Mouse (Mus musculus) v-Abl transformed pro-B cells (cell line): ENCODE data around the gene Josd1.

Experiments used
- in situ Hi-C, 2 experiments: fragments of 400-800 bp; cut with MboI; formaldehyde crosslinking; loops; one replicate each; pipeline ENCODE4 v1.15.1; 2025; ENCODE audit not compliant: unreplicated experiment in 2 of 2

The Josd1 gene

DNA sequence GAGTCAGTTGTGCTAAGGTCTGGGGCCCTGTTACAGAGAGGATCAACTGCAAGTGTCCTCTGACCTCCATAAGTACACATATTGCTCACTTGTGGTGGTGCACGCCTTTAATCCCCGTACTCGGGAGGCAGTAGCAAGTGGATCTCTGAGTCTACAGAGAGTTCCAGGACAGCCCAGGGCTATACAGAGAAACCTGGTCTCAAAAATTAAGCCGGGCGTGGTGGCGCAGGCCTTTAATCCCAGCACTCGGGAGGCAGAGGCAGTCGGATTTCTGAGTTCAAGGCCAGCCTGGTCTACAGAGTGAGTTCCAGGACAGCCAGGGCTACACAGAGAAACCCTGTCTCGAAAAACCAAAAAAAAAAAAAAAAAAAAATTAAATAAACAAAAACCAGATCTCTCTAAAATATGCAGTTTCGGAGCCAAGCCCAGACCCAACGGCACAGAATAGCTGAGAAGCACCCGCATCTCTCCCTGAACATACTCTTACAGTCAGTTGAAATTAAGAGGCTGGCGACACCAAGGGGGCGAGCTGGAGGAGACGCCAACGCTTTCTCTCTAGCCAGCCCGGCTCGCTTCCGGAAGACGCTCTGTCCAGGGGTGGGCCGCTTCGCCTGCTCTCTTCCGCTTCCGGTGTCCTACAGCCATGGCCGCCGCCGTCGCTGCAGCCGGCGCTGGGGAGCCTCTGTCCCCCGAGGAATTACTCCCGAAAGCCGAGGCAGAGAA, 17.3 kb downstream of the Josd1 start, which contains the start of gene Tomm22:
TSS of gene Tomm22 (plus strand) at position 613 of the 723 bp plus-strand sequence.
- in situ Hi-C loops = no loop called here

DNA sequence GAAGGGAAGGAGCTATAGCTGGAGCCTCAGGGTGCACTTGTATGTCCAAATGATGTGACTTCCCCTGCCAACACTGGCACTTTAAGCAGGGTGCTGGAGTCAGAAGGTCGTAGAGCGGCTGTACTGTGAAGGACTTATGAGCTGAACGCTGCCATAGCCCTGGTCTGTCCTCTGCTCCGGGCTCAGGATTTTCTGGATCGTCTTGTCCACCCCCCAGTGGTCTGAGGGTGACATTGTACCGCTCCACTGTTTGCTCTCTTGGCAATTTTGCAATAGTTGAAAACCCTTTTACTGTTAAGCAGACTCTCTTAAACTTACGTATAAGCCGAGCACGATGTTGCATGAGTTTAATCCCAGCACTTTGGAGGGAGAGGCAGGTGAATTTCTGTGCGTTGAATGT, 18.5 kb downstream of the Josd1 start:
- in situ Hi-C loops = no loop called here

DNA sequence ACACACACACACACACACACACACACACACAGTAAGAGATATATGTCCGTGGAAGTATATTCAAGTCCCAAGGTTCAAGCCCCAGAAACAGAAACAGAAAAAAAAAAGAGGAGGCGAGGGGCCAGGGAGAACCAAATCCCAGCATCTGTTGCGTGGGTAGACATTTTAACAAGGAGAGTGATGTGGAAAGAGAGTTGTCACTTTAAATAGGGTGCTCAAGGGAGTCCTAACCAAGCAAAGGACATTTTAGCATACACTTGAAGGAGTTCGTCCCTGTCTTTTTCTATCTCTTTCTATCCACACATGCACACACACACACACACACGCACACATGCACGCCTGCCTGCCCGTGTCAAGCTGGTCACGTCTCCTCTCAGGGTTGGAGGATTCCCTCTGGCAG, 23.1 kb downstream of the Josd1 start:
- in situ Hi-C loops = no loop called here

DNA sequence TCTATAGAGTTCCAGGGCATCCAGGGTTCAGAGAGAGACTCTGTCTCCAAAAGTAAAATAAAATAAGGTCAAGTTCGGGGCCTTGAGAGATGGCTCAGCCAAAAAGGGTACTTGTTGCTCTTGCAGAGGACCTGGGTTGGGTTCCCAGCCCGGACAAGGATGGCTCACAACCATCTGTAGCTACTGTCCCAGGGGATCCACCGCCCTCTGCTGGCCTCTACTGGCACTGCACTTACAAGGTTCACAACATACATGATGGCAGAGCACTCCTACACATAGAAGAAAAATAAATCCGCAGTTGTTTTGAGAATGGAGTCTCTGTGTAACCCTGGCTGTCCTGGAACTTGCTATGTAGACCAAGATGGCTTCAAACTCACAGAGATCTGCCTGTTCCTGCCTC, 25.9 kb downstream of the Josd1 start:
- in situ Hi-C loops = no loop called here

DNA sequence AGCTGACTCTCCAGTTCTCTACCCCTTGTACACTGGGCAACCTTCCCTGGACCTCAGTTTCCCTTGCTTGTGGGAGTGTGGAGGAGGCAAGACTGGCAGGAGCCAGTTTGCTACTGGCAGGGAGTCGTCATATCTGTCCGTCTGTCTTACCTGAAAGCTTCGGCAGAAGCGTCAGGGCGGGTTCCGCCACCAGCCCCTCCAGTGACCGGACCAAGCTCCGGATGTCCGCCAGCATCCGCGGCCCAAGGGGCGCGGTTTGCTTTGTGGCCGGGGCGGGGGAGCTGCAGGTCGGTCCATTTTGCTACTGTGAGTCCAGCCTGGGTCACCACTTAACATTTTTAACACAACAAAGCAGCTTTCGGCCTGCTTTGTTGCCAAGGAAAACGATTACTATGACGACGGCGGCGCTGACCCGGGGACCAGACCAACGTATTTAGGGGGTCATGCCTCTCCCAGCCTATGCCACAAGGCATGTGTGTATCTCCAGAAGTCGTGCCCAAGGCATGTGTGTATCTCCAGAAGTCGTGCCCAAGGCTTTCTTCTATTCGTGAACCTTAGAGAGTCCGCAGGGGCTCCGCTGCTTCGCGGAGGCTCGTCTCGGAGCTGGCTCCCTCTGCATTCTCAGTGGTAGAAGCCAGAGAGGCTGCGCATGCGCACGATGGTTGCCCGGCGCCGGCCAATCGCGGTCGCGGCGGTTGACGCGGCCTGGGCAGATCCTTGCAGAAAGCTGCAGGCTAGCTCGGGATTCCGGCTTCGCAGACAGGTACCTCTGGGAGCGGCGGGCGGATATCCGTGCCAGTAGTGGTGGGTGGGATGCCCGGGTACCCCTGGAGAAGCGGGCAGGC, 29.0 kb downstream of the Josd1 start, which contains the start of the genes Fam227a and Cby1:
TSS of gene Fam227a (minus strand) at position 426 of the 845 bp plus-strand sequence.
TSS of gene Cby1 (plus strand) at position 669 of the 845 bp plus-strand sequence.
- in situ Hi-C loops = loop anchor here (10.0 kb wide), 2 partner anchors 406 to 434 kb away; partner anchors contain the start of genes Gm49486 (in 1 of the 2) and Pick1 (in 1 of the 2)

DNA sequence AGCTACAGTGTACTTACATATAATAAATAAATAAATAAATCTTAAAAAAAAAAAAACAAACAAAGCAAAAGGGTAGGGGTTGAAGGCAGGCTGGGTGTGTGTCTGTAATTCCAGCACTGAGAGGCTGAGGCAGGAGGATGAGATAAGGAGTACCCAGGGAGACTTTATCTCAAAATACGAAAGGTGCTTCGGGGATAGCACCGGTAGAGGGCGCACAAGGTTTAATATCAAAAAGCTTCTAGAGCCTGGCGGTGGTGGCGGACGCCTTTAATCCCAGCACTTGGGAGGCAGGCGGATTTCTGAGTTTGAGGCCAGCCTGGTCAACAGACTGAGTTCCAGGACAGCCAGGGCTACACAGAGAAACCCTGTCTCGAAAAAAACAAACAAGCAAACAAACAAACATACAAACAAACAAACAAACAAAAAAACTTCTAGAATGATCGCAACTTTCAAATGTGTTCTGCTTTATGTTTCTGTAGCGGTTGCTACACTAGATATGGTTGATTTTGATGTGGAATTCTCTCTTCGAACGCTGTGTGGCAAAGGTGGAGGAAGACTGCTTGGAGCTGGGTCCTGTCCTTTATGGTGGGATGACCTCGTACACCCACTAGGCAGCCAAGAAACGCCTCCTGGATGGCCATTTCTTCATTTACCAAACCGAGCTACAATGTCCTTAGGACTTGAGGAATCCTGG, 29.7 kb downstream of the Josd1 start:
- in situ Hi-C loops = loop anchor here (10.0 kb wide), 2 partner anchors 407 to 433 kb away; partner anchors contain the start of genes Gm49486 (in 1 of the 2) and Pick1 (in 1 of the 2)

DNA sequence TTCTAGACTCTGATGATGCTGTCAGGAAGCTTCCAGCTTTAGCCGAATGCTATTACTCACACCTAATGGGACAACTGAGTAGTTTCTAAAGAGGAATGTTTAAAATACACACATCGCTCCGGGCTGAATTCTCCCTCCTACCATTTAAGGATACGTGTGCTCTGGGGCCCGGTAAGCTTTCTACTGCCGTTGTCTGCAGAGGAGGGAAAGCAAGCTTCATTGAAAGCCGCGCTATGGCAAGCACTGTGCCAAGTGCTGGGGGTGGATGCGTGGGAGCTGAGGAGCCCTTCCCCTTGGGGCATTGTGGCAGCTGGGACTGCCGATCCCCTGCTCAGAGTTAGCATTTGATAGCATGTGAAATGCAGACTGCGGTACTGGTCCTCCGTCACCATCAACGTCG, 31.3 kb downstream of the Josd1 start:
- in situ Hi-C loops = loop anchor here (10.0 kb wide), 2 partner anchors 408 to 432 kb away; partner anchors contain the start of genes Gm49486 (in 1 of the 2) and Pick1 (in 1 of the 2)

DNA sequence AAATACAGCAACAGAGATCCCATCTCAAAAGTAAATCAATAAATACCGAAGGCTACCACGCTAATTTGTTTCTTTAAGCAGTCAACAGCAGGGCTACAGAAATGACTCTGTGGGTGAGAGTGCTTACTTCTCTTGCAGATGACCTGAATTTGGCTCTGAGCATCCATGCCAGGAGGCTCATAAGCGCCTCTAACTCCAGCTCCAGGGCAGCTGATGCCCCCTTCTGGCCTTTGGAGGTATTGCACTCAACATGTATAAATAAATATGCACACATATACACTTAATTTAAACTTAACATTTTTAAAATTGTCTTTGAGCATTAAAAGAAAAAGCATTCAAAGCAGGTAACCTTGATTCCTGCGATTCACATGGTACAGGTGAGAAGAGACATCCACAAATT, 36.2 kb downstream of the Josd1 start:
- in situ Hi-C loops = loop anchor here (5.0 to 10.0 kb wide), 3 partner anchors 413 to 427 kb away; partner anchors contain the start of genes Gm49486 (in 2 of the 2) and Pick1 (in 2 of the 2)

DNA sequence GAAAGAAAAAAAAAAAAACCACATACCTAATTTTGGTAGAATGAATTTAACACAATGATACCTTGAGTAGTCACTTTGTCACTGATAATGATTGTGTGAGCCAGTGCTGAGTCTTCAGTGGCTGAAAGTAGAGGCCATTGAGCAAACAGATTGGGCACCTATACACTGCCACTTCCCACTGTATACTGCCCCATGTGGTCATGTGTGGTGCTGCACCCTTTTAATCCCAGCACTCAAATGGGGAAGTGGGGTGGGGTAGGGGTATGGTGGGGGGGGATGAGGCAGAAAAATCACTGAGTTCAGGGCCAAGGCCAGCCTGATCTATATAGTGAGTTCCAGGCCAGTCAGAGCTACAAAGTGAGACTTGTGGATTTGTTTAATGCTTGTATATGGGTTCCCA, 37.1 kb downstream of the Josd1 start:
- in situ Hi-C loops = loop anchor here (5.0 to 10.0 kb wide), 3 partner anchors 414 to 426 kb away; partner anchors contain the start of genes Gm49486 (in 2 of the 2) and Pick1 (in 2 of the 2)

DNA sequence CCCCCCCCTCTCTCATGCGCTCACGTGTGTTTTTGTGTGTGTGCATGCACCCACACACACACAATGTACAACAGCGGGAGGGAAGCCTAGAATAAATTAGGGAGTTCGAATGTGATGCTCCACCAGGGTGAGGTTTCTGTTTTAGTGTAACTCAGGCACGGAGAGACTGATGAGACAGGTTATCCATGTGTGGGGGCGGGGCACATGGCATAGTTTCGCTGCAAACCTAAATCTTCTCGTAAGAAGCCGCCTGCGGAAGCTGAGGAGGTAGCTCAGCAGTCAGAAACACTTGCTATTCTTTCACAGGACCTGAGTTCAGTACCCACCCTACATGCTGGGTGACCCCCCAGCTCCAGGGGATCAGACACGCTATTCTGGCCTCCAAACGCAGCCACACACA, 39.6 kb downstream of the Josd1 start:
- in situ Hi-C loops = loop anchor here in 1 of 2 experiments (25.0 kb wide), 1 partner anchor 389 kb away; no protein-coding TSS in a partner anchor

DNA sequence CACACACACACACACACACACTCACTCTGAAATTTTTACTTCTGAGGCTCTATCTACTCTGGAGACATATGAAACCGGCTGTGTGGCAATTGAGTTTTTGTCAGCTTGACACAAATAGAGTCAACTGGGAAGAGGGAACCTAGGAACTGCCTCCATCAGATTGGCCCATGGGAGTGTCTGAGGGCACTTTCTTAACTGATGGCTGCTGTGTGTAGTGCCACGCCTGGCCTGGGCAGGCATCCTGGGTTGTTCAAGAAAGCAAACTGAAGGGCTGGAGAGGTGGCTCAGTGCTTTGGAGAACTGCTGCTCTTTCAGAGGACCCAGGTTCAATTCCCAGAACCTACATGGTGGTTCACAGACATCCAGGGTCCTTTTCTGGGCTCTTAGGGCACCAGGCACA, 42.2 kb downstream of the Josd1 start:
- in situ Hi-C loops = loop anchor here in 1 of 2 experiments (25.0 kb wide), 1 partner anchor 392 kb away; no protein-coding TSS in a partner anchor

DNA sequence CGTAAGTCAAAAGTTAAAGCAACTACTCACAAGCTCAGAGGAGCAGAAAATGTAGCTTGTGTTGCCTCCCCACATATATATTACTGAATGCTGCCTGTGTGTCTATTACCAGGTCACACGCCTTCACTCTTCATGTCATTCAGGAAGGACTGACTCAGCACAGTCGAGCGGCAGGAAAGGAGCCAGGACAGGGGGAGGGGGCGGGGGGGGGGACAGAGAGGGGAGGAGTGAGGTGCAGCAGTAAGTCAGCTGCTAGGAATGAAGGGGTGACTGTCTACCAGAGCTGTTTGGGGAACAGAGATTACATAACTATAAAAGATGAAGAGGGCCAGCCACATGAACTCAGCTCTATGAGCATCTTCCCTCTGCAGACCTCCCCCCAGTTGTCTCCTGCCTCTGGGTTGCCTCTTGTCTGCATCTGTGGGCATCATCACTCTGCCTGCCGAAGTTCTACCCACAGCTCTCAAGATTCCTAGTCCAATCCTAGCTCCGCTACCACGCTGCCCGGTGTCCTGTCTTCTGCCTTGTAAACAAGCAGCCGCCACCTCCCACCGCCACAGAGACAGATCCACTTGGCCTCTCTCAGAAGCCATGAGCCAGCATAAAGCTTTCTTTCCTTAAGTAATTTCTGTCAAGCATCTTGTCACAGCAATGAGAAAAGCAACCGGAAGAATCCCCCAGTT, 46.4 kb downstream of the Josd1 start:
- in situ Hi-C loops = loop anchor here in 1 of 2 experiments (25.0 kb wide), 1 partner anchor 396 kb away; no protein-coding TSS in a partner anchor

DNA sequence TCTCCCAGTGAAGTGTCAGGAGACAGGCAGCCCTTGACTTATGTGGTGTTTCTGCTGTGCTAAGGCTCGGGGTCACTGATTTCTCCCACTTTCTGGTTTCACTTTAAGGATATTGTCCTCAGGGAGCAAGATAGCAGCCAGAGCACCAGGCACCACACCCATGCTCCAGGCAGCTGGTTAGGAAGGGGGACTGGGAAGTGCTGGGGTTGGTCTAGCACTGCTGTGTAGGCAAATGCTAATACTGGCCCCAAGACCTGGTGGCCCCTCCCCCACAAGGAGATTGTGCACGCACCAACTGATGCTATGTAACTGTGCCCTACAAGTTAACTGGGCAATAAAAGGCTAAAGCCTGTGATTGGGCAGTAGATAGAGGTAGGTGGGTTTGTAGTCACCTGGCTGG, 57.2 kb downstream of the Josd1 start:
- in situ Hi-C loops = loop anchor here in 1 of 2 experiments (25.0 kb wide), 1 partner anchor 407 kb away; no protein-coding TSS in a partner anchor
